Mouse (Mus musculus) lung, adult 2 months (tissue): ENCODE measurements at regions not wholly inside any gene's neighbourhood (a gene's known extent, or its start where the extent isn't known, plus 50 kb on each side); places are given as distances from the start of the nearest gene placed in this dataset.

ENCODE experiments used
- CTCF ChIP-seq: fragments of 200-500 bp; IDR thresholded peaks from 2 replicates; pipeline ENCODE4 v1.5.1; 2011; ENCODE audit warnings: mild to moderate bottlenecking, low read length, control low read depth; ENCODE audit not compliant: insufficient read depth
- POLR2A ChIP-seq: fragments of 200-500 bp; IDR thresholded peaks from 2 replicates; pipeline ENCODE4 v1.6.1; 2011; ENCODE audit warnings: low read depth, mild to moderate bottlenecking, control low read depth, low read length, borderline replicate concordance; ENCODE audit errors: extremely low read depth

GRCm38 (mm10) chr11:19714211-19714610 lies 210.0 kb upstream of the Spred2 start:
- TF ChIP-seq POLR2A (no peak), CTCF (no peak)
